Mouse (Mus musculus) CD4-positive helper T cell, adult 2 months (primary cell): ENCODE measurements at regions not wholly inside any gene's neighbourhood (a gene's known extent, or its start where the extent isn't known, plus 50 kb on each side); places are given as distances from the start of the nearest gene placed in this dataset.

Experiments used
- DNase-seq: peaks from one replicate; pipeline ENCODE4 v3.0.0-alpha.2; 2012; ENCODE audit warnings: low read depth, missing footprints, low spot score

GRCm38 (mm10) chr9:84408260-84409203 lies 483.6 kb downstream of the Bckdhb start:
- DNase-seq, result no peak
